Mouse (Mus musculus) cerebellum, adult 9-11 months (tissue): ENCODE data around the gene Cst11.
"Not testable (repeated sequence)": the region's sequence is repeated elsewhere in the genome, so short reads cannot be mapped to it uniquely, and the experiment has no call there.

Experiments
- DNase-seq: peaks from one replicate; pipeline ENCODE4 v3.0.0; 2022

Cst11 gene

GRCm38 (mm10) chr2:148771397-148771796, at the start of gene Cst11:
Cst11 (minus strand) TSS chr2:148771497.
- DNase-seq: not testable (repeated sequence)

GRCm38 (mm10) chr2:148819909-148820308, 48.6 kb upstream of the Cst11 start, which contains the start of gene Cst13:
Cst13 (plus strand) TSS chr2:148820081.
- DNase-seq: no peak

GRCm38 (mm10) chr2:148806696-148807095, 35.4 kb upstream of the Cst11 start:
- no peak for DNase-seq

- peak; percentile 91 for DNase-seq
Observed at GRCm38 (mm10) chr2:148801491-148801921, 30.2 kb upstream of the Cst11 start.

GRCm38 (mm10) chr2:148798485-148798884, 27.2 kb upstream of the Cst11 start, which contains the start of gene Cst8:
Cst8 (plus strand) TSS chr2:148798785.
- no peak for DNase-seq

GRCm38 (mm10) chr2:148789142-148789541, 17.8 kb upstream of the Cst11 start, which contains the start of gene Cst12:
Cst12 (plus strand) TSS chr2:148789361.
- no peak for DNase-seq

- no peak for DNase-seq
Observed at GRCm38 (mm10) chr2:148781709-148782108, 10.4 kb upstream of the Cst11 start, which contains the start of gene 8030411F24Rik. 8030411F24Rik (plus strand) TSS chr2:148782009.

- DNase-seq: no peak
Observed at GRCm38 (mm10) chr2:148763648-148764388, 7.5 kb downstream of the Cst11 start.

GRCm38 (mm10) chr2:148754310-148754846, 16.9 kb downstream of the Cst11 start:
- no peak for DNase-seq

- DNase-seq: peak; percentile 81
Observed at GRCm38 (mm10) chr2:148751893-148752813, 19.1 kb downstream of the Cst11 start.

GRCm38 (mm10) chr2:148750058-148750457, 21.2 kb downstream of the Cst11 start, which contains the start of gene Cstl1:
Cstl1 (plus strand) TSS chr2:148750358.
- no peak for DNase-seq

- peak; percentile 46 for DNase-seq
Observed at GRCm38 (mm10) chr2:148743846-148744407, 27.4 kb downstream of the Cst11 start.

- peak; percentile 98 for DNase-seq
Observed at GRCm38 (mm10) chr2:148743001-148743400, 28.3 kb downstream of the Cst11 start.

- peak; percentile 98 for DNase-seq
Observed at GRCm38 (mm10) chr2:148732327-148733000, 38.8 kb downstream of the Cst11 start, which contains the start of gene Napb. Napb (minus strand) TSS chr2:148732467.

- peak; percentile 79 for DNase-seq
Observed at GRCm38 (mm10) chr2:148731614-148732326, 39.5 kb downstream of the Cst11 start.

- DNase-seq: no peak
Observed at GRCm38 (mm10) chr2:148719271-148719995, 51.9 kb downstream of the Cst11 start.
